Comparison of ENCODE assay signal across 21 mouse cellular contexts in genomic region chr16:7345298-7345697, GRCm38 (mm10).
A peak's percentile ranks its signal among the peaks of the same experiment; 100 is the strongest.
DNase-seq lines count a peak whose midpoint lies in the region; ATAC-seq lines count a peak whose summit lies in the region.
"Had no signal": no experiment of that assay in that cellular context is flagged by ENCODE, and none has a peak within 500 bp of the region (broad histone marks: within the 10 kb centered on the region; RNA-seq: fewer than 3 reads in every experiment).

No protein-coding gene starts in this region.

- ATAC-seq in forebrain, embryonic 13.5 days = peak; percentile 26; the same call in 1 of the 2 replicates
- ATAC-seq in hindbrain, embryonic 13.5 days (ENCODE audit: low FRiP score) = no peak
- ATAC-seq in hindbrain, embryonic 16.5 days = no peak
- no peak for ATAC-seq in neural tube, embryonic 13.5 days (ENCODE audit: low read depth)
- no peak for ATAC-seq in neural tube, embryonic 15.5 days (ENCODE audit: low FRiP score)
- no peak for ATAC-seq in kidney, embryonic 16.5 days (ENCODE audit: low FRiP score, low TSS enrichment)
- ATAC-seq: activated CD4-positive, CD25-positive, alpha-beta regulatory T cell, adult 4 months; Patski had no signal

- no peak for DNase-seq in forebrain, embryonic 10.5 days (ENCODE audit: extremely low spot score, low spot score)
- no peak for DNase-seq in neural tube, embryonic 10.5 days (ENCODE audit: extremely low spot score, low spot score)
- DNase-seq: adrenal gland, postnatal 14 days; cerebellum, postnatal 14 days; embryo, embryonic 11 days; gastrocnemius, postnatal 14 days; heart, adult 2 months; heart, postnatal 14 days; kidney, adult 18-20 months had no signal

- peaks cover 26% of the 10 kb centered on the region for H3K4me1 ChIP-seq in forebrain, embryonic 13.5 days
- peaks cover 14% of the 10 kb centered on the region for H3K4me1 ChIP-seq in forebrain, embryonic 10.5 days
- peaks cover 27% of the 10 kb centered on the region for H3K4me1 ChIP-seq in hindbrain, embryonic 13.5 days (replicated peaks)
- no peaks in the 10 kb centered on the region for H3K4me1 ChIP-seq in hindbrain, embryonic 16.5 days (ENCODE audit: control insufficient read depth, insufficient read depth, low read depth, low read length)
- H3K4me1 ChIP-seq in neural tube, embryonic 13.5 days (replicated peaks) = peaks cover 57% of the 10 kb centered on the region
- peaks cover 43% of the 10 kb centered on the region for H3K4me1 ChIP-seq in neural tube, embryonic 15.5 days
- H3K4me1 ChIP-seq in kidney, embryonic 16.5 days (ENCODE audit: insufficient read depth, low read length) = no peaks in the 10 kb centered on the region
- H3K4me1 ChIP-seq: embryonic facial prominence, embryonic 12.5 days; heart, embryonic 15.5 days had no signal

- no peak overlapping the region for H3K4me2 ChIP-seq in forebrain, embryonic 13.5 days
- no peak overlapping the region for H3K4me2 ChIP-seq in hindbrain, embryonic 13.5 days
- no peak overlapping the region for H3K4me2 ChIP-seq in hindbrain, embryonic 16.5 days (ENCODE audit: low read length)
- no peak overlapping the region for H3K4me2 ChIP-seq in neural tube, embryonic 13.5 days
- H3K4me2 ChIP-seq in neural tube, embryonic 15.5 days = no peak overlapping the region
- no peak overlapping the region for H3K4me2 ChIP-seq in kidney, embryonic 16.5 days (replicated peaks; ENCODE audit: low read depth, low read length)
- H3K4me2 ChIP-seq: embryonic facial prominence, embryonic 12.5 days; heart, embryonic 11.5 days; heart, embryonic 15.5 days; hindbrain, embryonic 15.5 days had no signal

- peaks cover 62% of the 10 kb centered on the region for H3K27me3 ChIP-seq in forebrain, embryonic 13.5 days
- H3K27me3 ChIP-seq in forebrain, embryonic 10.5 days (ENCODE audit: poor library complexity, severe bottlenecking) = peaks cover 75% of the 10 kb centered on the region
- no peaks in the 10 kb centered on the region for H3K27me3 ChIP-seq in hindbrain, embryonic 13.5 days
- H3K27me3 ChIP-seq in hindbrain, embryonic 16.5 days (replicated peaks; ENCODE audit: control insufficient read depth, insufficient read depth, low read length) = no peaks in the 10 kb centered on the region
- H3K27me3 ChIP-seq in neural tube, embryonic 13.5 days = no peaks in the 10 kb centered on the region
- H3K27me3 ChIP-seq in neural tube, embryonic 15.5 days (replicated peaks) = no peaks in the 10 kb centered on the region
- no peaks in the 10 kb centered on the region for H3K27me3 ChIP-seq in kidney, embryonic 16.5 days (ENCODE audit: insufficient read depth, low read length)
- H3K27me3 ChIP-seq: embryonic facial prominence, embryonic 12.5 days; heart, embryonic 15.5 days; hindbrain, embryonic 15.5 days; Patski had no signal

- no peak overlapping the region for H3K4me3 ChIP-seq in forebrain, embryonic 13.5 days
- H3K4me3 ChIP-seq in forebrain, embryonic 10.5 days = no peak overlapping the region
- H3K4me3 ChIP-seq in hindbrain, embryonic 13.5 days = no peak overlapping the region
- no peak overlapping the region for H3K4me3 ChIP-seq in hindbrain, embryonic 16.5 days (ENCODE audit: low read length)
- H3K4me3 ChIP-seq in neural tube, embryonic 13.5 days = no peak overlapping the region
- no peak overlapping the region for H3K4me3 ChIP-seq in neural tube, embryonic 15.5 days (replicated peaks)
- no peak overlapping the region for H3K4me3 ChIP-seq in kidney, embryonic 16.5 days (ENCODE audit: low read length)
- H3K4me3 ChIP-seq: embryonic facial prominence, embryonic 12.5 days; heart, adult 2 months; heart, embryonic 15.5 days; hindbrain, embryonic 15.5 days had no signal

- no peaks in the 10 kb centered on the region for H3K9me3 ChIP-seq in forebrain, embryonic 13.5 days (replicated peaks)
- H3K9me3 ChIP-seq in forebrain, embryonic 10.5 days = no peaks in the 10 kb centered on the region
- H3K9me3 ChIP-seq in hindbrain, embryonic 13.5 days = no peaks in the 10 kb centered on the region
- H3K9me3 ChIP-seq in hindbrain, embryonic 16.5 days (ENCODE audit: control insufficient read depth, low read length) = no peaks in the 10 kb centered on the region
- H3K9me3 ChIP-seq in neural tube, embryonic 13.5 days = no peaks in the 10 kb centered on the region
- no peaks in the 10 kb centered on the region for H3K9me3 ChIP-seq in neural tube, embryonic 15.5 days (replicated peaks)
- no peaks in the 10 kb centered on the region for H3K9me3 ChIP-seq in kidney, embryonic 16.5 days (ENCODE audit: low read length)
- H3K9me3 ChIP-seq: embryonic facial prominence, embryonic 12.5 days; heart, embryonic 15.5 days; hindbrain, embryonic 15.5 days had no signal

- H3K36me3 ChIP-seq in forebrain, embryonic 13.5 days (ENCODE audit: poor library complexity, severe bottlenecking) = no peaks in the 10 kb centered on the region
- no peaks in the 10 kb centered on the region for H3K36me3 ChIP-seq in forebrain, embryonic 10.5 days (replicated peaks)
- H3K36me3 ChIP-seq in hindbrain, embryonic 13.5 days = no peaks in the 10 kb centered on the region
- H3K36me3 ChIP-seq in hindbrain, embryonic 16.5 days (ENCODE audit: control insufficient read depth, insufficient read depth, low read length) = no peaks in the 10 kb centered on the region
- no peaks in the 10 kb centered on the region for H3K36me3 ChIP-seq in neural tube, embryonic 13.5 days
- H3K36me3 ChIP-seq in neural tube, embryonic 15.5 days = no peaks in the 10 kb centered on the region
- no peaks in the 10 kb centered on the region for H3K36me3 ChIP-seq in kidney, embryonic 16.5 days (ENCODE audit: insufficient read depth, low read length)
- H3K36me3 ChIP-seq: embryonic facial prominence, embryonic 12.5 days; heart, embryonic 15.5 days; hindbrain, embryonic 15.5 days had no signal

- no peak overlapping the region for H3K9ac ChIP-seq in forebrain, embryonic 13.5 days
- no peak overlapping the region for H3K9ac ChIP-seq in hindbrain, embryonic 13.5 days
- H3K9ac ChIP-seq in hindbrain, embryonic 16.5 days (ENCODE audit: low read depth, low read length) = no peak overlapping the region
- H3K9ac ChIP-seq in neural tube, embryonic 13.5 days = no peak overlapping the region
- H3K9ac ChIP-seq in neural tube, embryonic 15.5 days (replicated peaks) = no peak overlapping the region
- no peak overlapping the region for H3K9ac ChIP-seq in kidney, embryonic 16.5 days (replicated peaks; ENCODE audit: low read length)
- H3K9ac ChIP-seq: embryonic facial prominence, embryonic 12.5 days; heart, embryonic 15.5 days; hindbrain, embryonic 15.5 days had no signal

- no peak overlapping the region for H3K27ac ChIP-seq in forebrain, embryonic 13.5 days
- no peak overlapping the region for H3K27ac ChIP-seq in forebrain, embryonic 10.5 days
- peak overlapping the region; percentile 62; the same call in 1 of the 2 replicates for H3K27ac ChIP-seq in hindbrain, embryonic 13.5 days
- H3K27ac ChIP-seq in hindbrain, embryonic 16.5 days (ENCODE audit: low read depth, low read length) = no peak overlapping the region; the same call in 1 of the 2 replicates
- peak overlapping the region; percentile 85; the same call in 1 of the 2 replicates for H3K27ac ChIP-seq in neural tube, embryonic 13.5 days (replicated peaks)
- H3K27ac ChIP-seq in neural tube, embryonic 15.5 days (replicated peaks) = peak overlapping the region; percentile 66
- H3K27ac ChIP-seq in kidney, embryonic 16.5 days (ENCODE audit: low read length) = no peak overlapping the region
- H3K27ac ChIP-seq: embryonic facial prominence, embryonic 12.5 days; heart, adult 2 months; heart, embryonic 15.5 days had no signal

- WGBS in forebrain, embryonic 13.5 days = 58% methylated on average over 3 of the region's 3 CpGs
- WGBS in forebrain, embryonic 10.5 days = 82% methylated on average over 3 of the region's 3 CpGs
- WGBS in hindbrain, embryonic 13.5 days = 66% methylated on average over 3 of the region's 3 CpGs
- 63% methylated on average over 3 of the region's 3 CpGs for WGBS in hindbrain, embryonic 16.5 days
- 72% methylated on average over 3 of the region's 3 CpGs for WGBS in neural tube, embryonic 13.5 days
- 57% methylated on average over 3 of the region's 3 CpGs for WGBS in neural tube, embryonic 15.5 days
- WGBS in kidney, embryonic 16.5 days = 63% methylated on average over 3 of the region's 3 CpGs

Comparison
In these comparisons a context has a peak if more than half of its experiments do, and no peak if none do; other contexts are left out.
1. H3K27ac ChIP-seq: peak in hindbrain, embryonic 13.5 days (single experiment), neural tube, embryonic 13.5 days (single experiment) and neural tube, embryonic 15.5 days (single experiment); none in forebrain, embryonic 13.5 days (single experiment), forebrain, embryonic 10.5 days (single experiment), hindbrain, embryonic 16.5 days (single experiment) and kidney, embryonic 16.5 days (single experiment).